7 mouse cellular contexts compared by ENCODE assay signal in the genomic region with DNA sequence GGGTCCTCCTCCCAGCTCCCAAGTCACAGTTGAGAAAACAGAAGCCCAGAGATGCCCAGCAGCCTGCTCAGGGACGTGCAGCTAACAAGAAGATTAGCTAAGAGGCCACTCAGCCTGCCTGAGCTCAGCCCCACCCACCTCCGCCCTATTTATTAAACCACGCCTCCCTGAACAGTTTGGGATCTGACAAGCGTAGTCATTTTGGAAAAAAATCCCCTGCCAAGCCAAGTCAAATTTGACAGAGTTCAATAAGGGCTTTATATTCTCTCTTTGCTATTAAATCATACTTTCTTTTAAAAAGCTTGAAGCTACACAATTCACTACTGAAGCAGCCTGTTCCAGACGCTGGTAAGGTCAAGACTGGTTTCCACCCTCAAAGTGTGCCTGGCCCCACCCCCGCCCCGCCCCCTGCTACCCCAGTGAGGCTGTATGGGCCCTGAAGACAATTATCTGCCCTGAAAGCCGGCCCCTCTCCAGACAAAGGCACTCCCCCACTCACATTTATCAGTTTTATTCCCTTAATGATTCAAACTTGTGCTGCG.
DNase-seq lines count a peak whose midpoint lies in the region; ATAC-seq lines count a peak whose summit lies in the region.

No protein-coding gene starts in this region.

- no peaks in the 10 kb centered on the region for H3K27me3 ChIP-seq in lung, embryonic 15.5 days

- H3K36me3 ChIP-seq in lung, embryonic 15.5 days, result no peaks in the 10 kb centered on the region

- H3K9me3 ChIP-seq in lung, embryonic 15.5 days, result no peaks in the 10 kb centered on the region

- peak overlapping the region; percentile 47 for H3K4me2 ChIP-seq in lung, embryonic 15.5 days

- ATAC-seq in lung, embryonic 15.5 days (ENCODE audit: borderline replicate concordance, extremely low read depth, low FRiP score, low TSS enrichment), result peak; percentile 87

- peaks cover 23% of the 10 kb centered on the region for H3K4me1 ChIP-seq in lung, embryonic 15.5 days

- peak overlapping the region; percentile 47; the same call in 1 of the 2 replicates for H3K27ac ChIP-seq in lung, embryonic 15.5 days

- peak; percentile 79 for DNase-seq in ZHBTc4 (ENCODE audit: low read depth, low spot score)
- DNase-seq in embryo, embryonic 11.5 days (ENCODE audit: low read depth, low spot score), result peak; percentile 64
- peak; percentile 82 to 84 for DNase-seq in heart, adult 18-20 months
- peak; percentile 63 for DNase-seq in kidney, adult 18-20 months
- peak; percentile 67 to 73 for DNase-seq in spleen, postnatal 4 days (ENCODE audit: low spot score in 2 of 2)
- DNase-seq in frontal cortex, postnatal 14 days (ENCODE audit: low spot score in 2 of 2), result no peak

- H3K4me3 ChIP-seq in lung, embryonic 15.5 days, result peak overlapping the region; percentile 30

- 2% methylated on average over 9 of the region's 9 CpGs for WGBS in lung, embryonic 15.5 days

- H3K9ac ChIP-seq in lung, embryonic 15.5 days, result 0 out of 2 replicates have a peak overlapping the region, but pooled peaks have one; percentile 27

Comparison
In these comparisons a context has a peak if more than half of its experiments do, and no peak if none do; other contexts are left out.
1. DNase-seq: peak in ZHBTc4 (single experiment), embryo, embryonic 11.5 days (single experiment), heart, adult 18-20 months (2 of 2), kidney, adult 18-20 months (single experiment) and spleen, postnatal 4 days (2 of 2); none in frontal cortex, postnatal 14 days (0 of 2).